Mouse (Mus musculus): ENCODE results near the gene Plpp1. TPM values are rescaled to one million over a fixed set of nuclear protein-coding genes. Genes with fewer than 3 reads are reported as not detected.

Plpp1 gene
- total and polyA plus RNA-seq, 2 experiments from 2014 or later, result 59.9 to 87.2 TPM

DNA sequence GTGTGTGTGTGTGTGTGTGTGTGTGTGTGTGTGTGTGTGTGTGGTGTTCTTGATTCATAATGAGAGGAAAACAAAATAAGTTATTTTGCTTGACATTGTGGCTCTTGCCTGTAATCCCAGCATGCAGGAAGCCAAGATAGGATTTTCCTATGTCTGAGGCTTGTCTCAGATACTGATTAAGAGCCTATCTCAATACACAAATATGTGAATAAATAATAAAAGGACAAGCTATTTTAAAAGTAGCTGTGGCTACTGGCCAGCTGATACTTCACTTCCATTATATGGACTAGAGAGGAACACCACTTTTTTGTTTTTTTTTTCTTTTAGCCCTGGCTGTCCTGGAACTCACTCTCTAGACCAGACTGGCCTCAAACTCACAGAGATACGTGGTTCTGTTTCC lies 38.8 kb upstream of the Plpp1 start:
- no peak overlapping the region for H3K27ac ChIP-seq (ENCODE audit: low read depth, low read length)
- H3K36me3 ChIP-seq (ENCODE audit: insufficient read depth, low read length), result no peaks in the 10 kb centered on the region
- WGBS, result 78% methylated on average over 1 of the region's 1 CpGs
- H3K4me2 ChIP-seq (ENCODE audit: low read depth, low read length, poor library complexity, severe bottlenecking), result no peak overlapping the region
- no peaks in the 10 kb centered on the region for H3K27me3 ChIP-seq (ENCODE audit: insufficient read depth, low read length)
- ATAC-seq (ENCODE audit: low FRiP score), result no peak
- H3K4me1 ChIP-seq (ENCODE audit: insufficient read depth, low read length), result no peaks in the 10 kb centered on the region
- no peak overlapping the region for H3K9ac ChIP-seq (replicated peaks; ENCODE audit: low read length, poor library complexity, severe bottlenecking)
- H3K9me3 ChIP-seq (ENCODE audit: low read length), result peaks cover 7% of the 10 kb centered on the region; the same call in 1 of the 2 replicates
- DNase-seq (ENCODE audit: low spot score), result no peak
- H3K4me3 ChIP-seq (ENCODE audit: low read depth, low read length), result no peak overlapping the region
- TF ChIP-seq CTCF (IDR thresholded peaks at IDR 0.05), result no peak

DNA sequence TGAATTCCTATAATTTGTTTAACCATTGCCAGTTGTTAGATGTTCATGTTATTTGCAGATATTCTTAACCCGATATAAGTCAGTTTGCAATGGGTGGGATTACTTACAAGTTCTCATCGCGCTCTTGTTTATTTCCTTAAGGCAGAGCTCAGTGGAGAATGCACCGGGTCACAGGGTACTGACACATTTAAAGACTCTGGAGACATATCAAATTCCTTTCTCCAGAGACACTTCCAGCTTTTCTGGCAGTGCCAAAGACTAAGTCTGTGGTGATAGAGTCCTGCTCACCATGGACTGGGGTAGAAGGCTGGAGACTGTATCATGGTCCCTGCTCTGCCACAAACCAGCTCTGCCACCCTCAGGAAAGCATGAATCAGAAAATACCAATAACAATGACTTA lies 38.0 kb upstream of the Plpp1 start:
- TF ChIP-seq CTCF (IDR thresholded peaks at IDR 0.05), result no peak
- H3K4me3 ChIP-seq (ENCODE audit: low read depth, low read length), result no peak overlapping the region
- H3K9me3 ChIP-seq (ENCODE audit: low read length), result peaks cover 13% of the 10 kb centered on the region
- no peaks in the 10 kb centered on the region for H3K27me3 ChIP-seq (ENCODE audit: insufficient read depth, low read length)
- no peak overlapping the region for H3K27ac ChIP-seq (ENCODE audit: low read depth, low read length)
- DNase-seq (ENCODE audit: low spot score), result no peak
- H3K4me2 ChIP-seq (ENCODE audit: low read depth, low read length, poor library complexity, severe bottlenecking), result no peak overlapping the region
- no peaks in the 10 kb centered on the region for H3K4me1 ChIP-seq (ENCODE audit: insufficient read depth, low read length)
- no peak for ATAC-seq (ENCODE audit: low FRiP score)
- no peak overlapping the region for H3K9ac ChIP-seq (replicated peaks; ENCODE audit: low read length, poor library complexity, severe bottlenecking)
- H3K36me3 ChIP-seq (ENCODE audit: insufficient read depth, low read length), result no peaks in the 10 kb centered on the region
- WGBS, result 85% methylated on average over 4 of the region's 4 CpGs

DNA sequence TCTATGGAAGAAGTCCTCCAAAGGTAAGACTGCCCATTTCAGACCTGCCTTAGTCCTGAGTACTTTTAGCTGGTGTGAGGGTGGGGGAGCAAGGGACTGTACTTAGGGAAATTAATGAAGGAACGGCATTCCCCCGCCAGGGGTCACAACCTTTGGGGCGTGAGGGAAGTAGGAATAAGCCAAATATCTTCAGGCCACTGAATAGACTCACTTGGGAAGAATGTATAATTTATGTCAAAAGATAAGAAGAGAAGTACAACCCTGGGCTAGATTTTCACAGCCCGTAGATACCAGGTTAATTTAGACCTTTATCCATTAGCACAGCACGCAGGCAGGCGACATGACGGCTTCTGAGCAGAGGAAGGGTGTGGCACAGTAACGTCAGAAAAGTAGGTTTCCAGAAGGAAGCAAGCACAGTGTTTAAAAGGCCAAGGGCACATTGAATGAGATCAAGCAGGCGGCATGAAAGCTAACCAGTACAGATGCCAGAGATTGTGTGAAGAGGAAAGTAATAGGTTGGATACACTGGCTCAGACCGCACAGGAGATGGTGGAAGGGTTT lies 37.0 kb upstream of the Plpp1 start:
- H3K4me3 ChIP-seq (ENCODE audit: low read depth, low read length), result no peak overlapping the region
- no peaks in the 10 kb centered on the region for H3K36me3 ChIP-seq (ENCODE audit: insufficient read depth, low read length)
- DNase-seq (ENCODE audit: low spot score) (no peak), ATAC-seq (ENCODE audit: low FRiP score) (no peak)
- H3K4me2 ChIP-seq (ENCODE audit: low read depth, low read length, poor library complexity, severe bottlenecking), result no peak overlapping the region
- H3K27ac ChIP-seq (ENCODE audit: low read depth, low read length), result no peak overlapping the region
- no peaks in the 10 kb centered on the region for H3K4me1 ChIP-seq (ENCODE audit: insufficient read depth, low read length)
- no peak for TF ChIP-seq CTCF (IDR thresholded peaks at IDR 0.05)
- H3K9me3 ChIP-seq (ENCODE audit: low read length), result peaks cover 15% of the 10 kb centered on the region
- no peaks in the 10 kb centered on the region for H3K27me3 ChIP-seq (ENCODE audit: insufficient read depth, low read length)
- 82% methylated on average over 10 of the region's 10 CpGs for WGBS
- no peak overlapping the region for H3K9ac ChIP-seq (replicated peaks; ENCODE audit: low read length, poor library complexity, severe bottlenecking)

DNA sequence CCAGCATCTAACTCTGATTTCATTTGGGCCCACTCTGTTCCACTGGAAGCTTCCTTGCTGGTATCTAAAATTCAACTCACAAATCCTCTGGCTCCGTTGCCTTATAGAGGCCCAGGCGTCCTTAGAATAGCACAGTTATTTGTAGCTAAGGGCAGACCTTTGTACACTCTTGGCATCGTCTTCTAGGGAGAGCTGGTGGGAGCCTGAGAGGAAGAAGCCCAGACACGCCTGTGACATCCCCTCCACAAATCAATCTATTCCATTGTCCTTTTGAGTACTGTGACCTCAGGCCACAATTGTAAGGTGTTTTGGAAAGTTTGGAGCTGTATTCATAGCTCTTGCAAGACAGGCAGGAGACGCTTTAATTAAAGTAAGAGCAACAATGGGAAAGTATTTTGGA lies 36.0 kb upstream of the Plpp1 start:
- H3K4me3 ChIP-seq (ENCODE audit: low read depth, low read length), result no peak overlapping the region
- no peak overlapping the region for H3K27ac ChIP-seq (ENCODE audit: low read depth, low read length)
- H3K9ac ChIP-seq (replicated peaks; ENCODE audit: low read length, poor library complexity, severe bottlenecking), result no peak overlapping the region
- no peak overlapping the region for H3K4me2 ChIP-seq (ENCODE audit: low read depth, low read length, poor library complexity, severe bottlenecking)
- H3K4me1 ChIP-seq (ENCODE audit: insufficient read depth, low read length), result no peaks in the 10 kb centered on the region
- H3K36me3 ChIP-seq (ENCODE audit: insufficient read depth, low read length), result no peaks in the 10 kb centered on the region
- peaks cover 15% of the 10 kb centered on the region for H3K9me3 ChIP-seq (ENCODE audit: low read length)
- H3K27me3 ChIP-seq (ENCODE audit: insufficient read depth, low read length), result no peaks in the 10 kb centered on the region
- DNase-seq (ENCODE audit: low spot score), result no peak
- WGBS, result 71% methylated on average over 5 of the region's 5 CpGs
- no peak for TF ChIP-seq CTCF (IDR thresholded peaks at IDR 0.05)
- ATAC-seq (ENCODE audit: low FRiP score), result no peak

DNA sequence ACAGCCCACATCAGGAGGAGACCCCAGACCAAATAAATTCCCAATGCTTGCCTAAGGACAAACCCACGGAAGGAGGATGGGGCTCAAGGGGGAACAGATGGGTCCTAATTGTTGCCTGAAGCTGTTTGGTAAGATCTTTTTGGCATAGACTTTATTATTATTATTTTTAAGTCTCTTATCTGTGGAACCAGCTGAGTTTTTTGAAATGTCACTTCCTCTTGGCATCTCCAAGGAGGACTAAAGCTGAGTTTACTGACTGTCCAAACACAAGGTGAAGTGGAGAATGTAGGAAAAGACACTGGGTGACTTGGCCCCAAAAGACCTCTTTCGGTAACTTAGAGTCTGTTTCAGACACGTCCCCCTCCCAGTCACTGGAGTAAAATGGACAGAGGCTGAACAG lies 34.9 kb upstream of the Plpp1 start:
- H3K9me3 ChIP-seq (ENCODE audit: low read length), result peaks cover 15% of the 10 kb centered on the region
- TF ChIP-seq CTCF (IDR thresholded peaks at IDR 0.05), result no peak
- no peaks in the 10 kb centered on the region for H3K27me3 ChIP-seq (ENCODE audit: insufficient read depth, low read length)
- H3K4me1 ChIP-seq (ENCODE audit: insufficient read depth, low read length), result no peaks in the 10 kb centered on the region
- no peak overlapping the region for H3K4me3 ChIP-seq (ENCODE audit: low read depth, low read length)
- H3K36me3 ChIP-seq (ENCODE audit: insufficient read depth, low read length), result no peaks in the 10 kb centered on the region
- DNase-seq (ENCODE audit: low spot score), result no peak
- no peak overlapping the region for H3K9ac ChIP-seq (replicated peaks; ENCODE audit: low read length, poor library complexity, severe bottlenecking)
- ATAC-seq (ENCODE audit: low FRiP score), result no peak
- 89% methylated on average over 3 of the region's 3 CpGs for WGBS
- no peak overlapping the region for H3K4me2 ChIP-seq (ENCODE audit: low read depth, low read length, poor library complexity, severe bottlenecking)
- H3K27ac ChIP-seq (ENCODE audit: low read depth, low read length), result no peak overlapping the region

DNA sequence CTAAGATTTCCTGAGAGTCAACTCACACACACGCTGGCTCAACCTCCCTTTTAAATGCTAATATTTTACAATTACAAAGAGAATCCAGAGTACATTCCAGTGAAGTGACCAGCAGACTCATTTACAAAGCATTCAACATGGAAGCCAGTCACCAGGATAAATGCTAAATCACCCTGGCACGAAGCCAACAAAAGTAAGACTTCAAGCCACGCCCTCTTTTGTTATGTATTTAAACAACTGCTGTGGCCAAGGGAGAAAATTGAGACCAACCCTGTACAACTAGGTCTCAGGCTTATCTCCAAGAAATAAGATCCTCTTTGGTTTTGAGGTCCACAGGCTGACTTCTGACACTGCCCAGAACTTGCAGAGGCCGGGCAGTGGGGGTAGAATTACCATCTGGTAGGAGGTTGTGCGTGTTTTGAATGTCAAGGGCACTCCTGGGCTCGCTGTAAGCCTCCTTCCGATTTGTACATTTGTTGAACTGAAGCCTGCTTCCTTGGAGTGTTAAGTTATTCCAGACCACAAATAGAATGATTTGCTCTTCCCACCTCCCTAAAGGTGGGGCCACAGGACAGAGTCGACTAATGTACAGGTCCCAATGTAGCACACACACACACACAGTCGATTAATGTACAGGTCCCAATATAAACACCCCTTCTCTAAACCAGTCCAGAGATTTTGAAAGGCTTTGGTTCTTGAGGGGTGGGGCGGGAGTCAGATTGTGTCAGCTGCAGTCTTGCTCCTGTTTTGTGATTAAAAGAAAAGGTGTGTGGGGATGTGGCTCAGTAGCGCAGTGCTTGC lies 29.9 kb upstream of the Plpp1 start:
- H3K4me1 ChIP-seq (ENCODE audit: insufficient read depth, low read length), result no peaks in the 10 kb centered on the region
- no peak overlapping the region for H3K4me2 ChIP-seq (ENCODE audit: low read depth, low read length, poor library complexity, severe bottlenecking)
- H3K4me3 ChIP-seq (ENCODE audit: low read depth, low read length), result no peak overlapping the region
- peak; percentile 53 for DNase-seq (ENCODE audit: low spot score)
- no peak overlapping the region for H3K9ac ChIP-seq (replicated peaks; ENCODE audit: low read length, poor library complexity, severe bottlenecking)
- peaks cover 15% of the 10 kb centered on the region for H3K9me3 ChIP-seq (ENCODE audit: low read length)
- no peak for TF ChIP-seq CTCF (IDR thresholded peaks at IDR 0.05)
- ATAC-seq (ENCODE audit: low FRiP score), result peak; percentile 65; the same call in 1 of the 2 replicates
- no peak overlapping the region for H3K27ac ChIP-seq (ENCODE audit: low read depth, low read length)
- H3K36me3 ChIP-seq (ENCODE audit: insufficient read depth, low read length), result no peaks in the 10 kb centered on the region
- 31% methylated on average over 11 of the region's 11 CpGs for WGBS
- H3K27me3 ChIP-seq (ENCODE audit: insufficient read depth, low read length), result no peaks in the 10 kb centered on the region

Data from midbrain, postnatal 0 days (tissue).